Mouse (Mus musculus) mouse embryonic stem cell (cell line): ENCODE results near the gene Lama2.

Experiments used
- in situ Hi-C, 2 experiments: fragments of 300-500 bp; cut with MboI; formaldehyde crosslinking; loops; 1 replicate in 1 of 2; 3 replicates in 1 of 2; pipeline ENCODE4 v1.14.3; 2019 to 2020; ENCODE audit warnings: low sequenced_read_pairs in 2 of 2, low pct_unique_long_range_greater_than_20kb in 1 of 2, mixed read lengths in 1 of 2; ENCODE audit not compliant: unreplicated experiment in 1 of 2

The Lama2 gene

GRCm38 (mm10) chr10:27619658-27620057, at the start of gene Lama2:
Gene Lama2 (minus strand): TSS chr10:27619758.
- in situ Hi-C loops, result no loop called here

- in situ Hi-C loops, result no loop called here
Measured at GRCm38 (mm10) chr10:27664391-27664790, 44.8 kb upstream of the Lama2 start.

- in situ Hi-C loops, result no loop called here
Measured at GRCm38 (mm10) chr10:27663396-27663795, 43.8 kb upstream of the Lama2 start.

- in situ Hi-C loops, result no loop called here
Measured at GRCm38 (mm10) chr10:27654164-27654563, 34.6 kb upstream of the Lama2 start.

GRCm38 (mm10) chr10:27652694-27653335, 33.3 kb upstream of the Lama2 start:
- in situ Hi-C loops, result no loop called here

GRCm38 (mm10) chr10:27635721-27636120, 16.2 kb upstream of the Lama2 start:
- in situ Hi-C loops, result no loop called here

GRCm38 (mm10) chr10:27631002-27631401, 11.4 kb upstream of the Lama2 start:
- in situ Hi-C loops, result no loop called here

GRCm38 (mm10) chr10:27621697-27622449, 2.3 kb upstream of the Lama2 start:
- in situ Hi-C loops, result no loop called here

GRCm38 (mm10) chr10:27617522-27618020, 2.0 kb downstream of the Lama2 start:
- in situ Hi-C loops, result no loop called here

GRCm38 (mm10) chr10:27616641-27617415, 2.7 kb downstream of the Lama2 start:
- in situ Hi-C loops, result no loop called here

- in situ Hi-C loops, result no loop called here
Measured at GRCm38 (mm10) chr10:27595675-27596074, 23.9 kb downstream of the Lama2 start.

- in situ Hi-C loops, result no loop called here
Measured at GRCm38 (mm10) chr10:27533217-27533616, 86.3 kb downstream of the Lama2 start.

GRCm38 (mm10) chr10:27508847-27509459, 110.6 kb downstream of the Lama2 start:
- in situ Hi-C loops, result no loop called here

- in situ Hi-C loops, result no loop called here
Measured at GRCm38 (mm10) chr10:27500863-27501262, 118.7 kb downstream of the Lama2 start.

- in situ Hi-C loops, result no loop called here
Measured at GRCm38 (mm10) chr10:27488452-27488851, 131.1 kb downstream of the Lama2 start.

- in situ Hi-C loops, result no loop called here
Measured at GRCm38 (mm10) chr10:27484041-27484440, 135.5 kb downstream of the Lama2 start.

GRCm38 (mm10) chr10:27475540-27475939, 144.0 kb downstream of the Lama2 start:
- in situ Hi-C loops, result no loop called here

GRCm38 (mm10) chr10:27468274-27468673, 151.3 kb downstream of the Lama2 start:
- in situ Hi-C loops, result no loop called here
